Mouse (Mus musculus) liver, postnatal 0 days (tissue): ENCODE results near the gene Myo1d.

Experiments
- CTCF ChIP-seq: sonication (generic); IDR thresholded peaks from 2 replicates; pipeline ENCODE4 v1.5.1; 2016; ENCODE audit warnings: antibody characterized with exemption, low read depth
- EP300 ChIP-seq: IDR thresholded peaks from 2 replicates; pipeline ENCODE4 v1.6.1; 2016; ENCODE audit warnings: antibody characterized with exemption, low read depth, mild to moderate bottlenecking

DNA sequence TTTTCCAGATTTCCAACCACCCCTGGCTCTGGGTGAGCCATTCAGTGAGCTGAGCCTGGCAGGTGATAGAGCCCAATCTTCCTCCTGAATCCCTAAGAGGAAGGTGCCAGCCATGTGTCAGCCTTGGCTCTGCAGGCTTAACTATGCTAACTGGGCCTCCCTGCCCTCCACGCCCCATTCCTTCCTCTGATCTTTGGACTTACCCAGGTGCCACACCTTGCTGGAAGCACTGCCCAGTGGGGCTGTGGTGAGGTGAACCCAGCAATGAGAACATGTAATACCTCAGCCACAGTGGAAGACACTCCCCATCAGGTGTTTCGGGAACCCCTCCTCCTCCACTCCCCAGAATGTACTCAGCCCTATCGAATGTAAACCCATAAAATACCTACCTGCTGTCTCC is 40.3 kb upstream of the Myo1d start:
- TF ChIP-seq CTCF, result no peak
- TF ChIP-seq EP300, result no peak
